Mouse (Mus musculus): ENCODE data around the gene Mbtd1. TPM values are rescaled to one million over a fixed set of nuclear protein-coding genes. Genes with fewer than 3 reads are reported as not detected.

The Mbtd1 gene
- total and polyA plus RNA-seq, 3 experiments: 19.9 to 46.5 (median 21.5) TPM

DNA sequence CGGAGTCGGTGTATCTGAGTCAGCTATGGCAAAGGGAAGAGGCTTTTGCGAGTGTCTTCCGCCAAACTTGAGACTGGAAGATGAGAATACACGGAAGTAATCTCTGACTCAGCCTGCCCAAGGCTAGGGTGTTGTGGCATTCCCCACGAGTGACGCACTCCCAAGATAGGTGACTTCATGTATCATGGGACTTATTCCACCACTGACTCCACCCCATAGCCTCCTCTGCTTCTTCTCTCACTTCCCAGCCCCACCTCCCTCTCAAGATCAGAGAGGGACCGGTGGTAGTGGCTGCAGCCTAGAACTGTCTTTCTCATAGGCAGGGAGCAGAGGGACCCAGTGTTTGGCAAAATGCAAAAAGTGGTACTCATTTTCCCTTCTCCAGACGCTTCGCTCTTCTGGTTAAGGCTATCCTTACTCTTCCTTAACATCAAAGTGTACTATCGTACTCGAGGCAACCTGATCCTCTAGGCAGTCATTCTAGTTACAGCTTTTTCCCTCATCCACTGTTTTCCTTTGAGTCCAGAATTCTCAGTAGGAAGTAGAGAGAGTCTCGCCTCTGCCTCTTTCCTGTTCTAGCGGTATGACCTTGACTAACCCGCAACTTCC is 109.6 kb downstream of the Mbtd1 start:
- peak overlapping the region; percentile 77 to 97 (median 82) for H3K4me3 ChIP-seq (replicated peaks in 1 of 3; ENCODE audit: low read depth in 2 of 3, low read length in 2 of 3, poor library complexity in 1 of 3)
- no peaks in the 10 kb centered on the region for H3K9me3 ChIP-seq (replicated peaks; ENCODE audit: low read length)
- H3K9ac ChIP-seq (ENCODE audit: insufficient read depth, low read depth): peak overlapping the region; percentile 97
- no peaks in the 10 kb centered on the region for H3K27me3 ChIP-seq (replicated peaks)
- dilution Hi-C loops (cut with MboI; ENCODE audit: extremely low pct_ligation_motif_present, extremely low pct_unique_long_range_greater_than_20kb, low sequenced_read_pairs) (no loop called here), in situ Hi-C loops (cut with MboI; ENCODE audit: low pct_ligation_motif_present, low pct_unique_long_range_greater_than_20kb, low sequenced_read_pairs) (no loop called here)
- H3K4me1 ChIP-seq (ENCODE audit: control insufficient read depth in 1 of 2, insufficient read depth in 2 of 2): peaks cover 3 to 39% of the 10 kb centered on the region in 2 experiments
- TF ChIP-seq ELF1 (IDR thresholded peaks at IDR 0.05; ENCODE audit: low read depth, low read length) (peak; percentile 93), NELFE (IDR thresholded peaks at IDR 0.05; ENCODE audit: low read depth, low read length) (peak; percentile 91), ZNF384 (IDR thresholded peaks at IDR 0.05; ENCODE audit: low read depth, low read length) (no peak), ETS1 (conservative IDR thresholded peaks at IDR 0.05; ENCODE audit: low read depth, low read length) (peak; percentile 98), JUN (IDR thresholded peaks at IDR 0.05; ENCODE audit: insufficient read depth, low read depth, low read length) (peak; percentile 86), PAX5 (IDR thresholded peaks at IDR 0.05; ENCODE audit: low read length) (no peak), MYC (IDR thresholded peaks at IDR 0.05; ENCODE audit: low read depth, low read length) (peak; percentile 79; the same call in 1 of the 2 replicates), TCF12 (IDR thresholded peaks at IDR 0.05; ENCODE audit: low read depth, low read length) (peak; percentile 85), ZMIZ1 (IDR thresholded peaks at IDR 0.05; ENCODE audit: low read depth, low read length) (peak; percentile 90), HCFC1 (IDR thresholded peaks at IDR 0.05; ENCODE audit: low read depth, low read length) (peak; percentile 66), MAFK (IDR thresholded peaks at IDR 0.05; ENCODE audit: insufficient replicate concordance, low read length) (peak; percentile 75), SMC3 (IDR thresholded peaks at IDR 0.05; ENCODE audit: low read depth, low read length) (no peak), SIN3A (IDR thresholded peaks at IDR 0.05; ENCODE audit: low read length) (peak; percentile 94), CHD1 (IDR thresholded peaks at IDR 0.05; ENCODE audit: low read depth, low read length) (peak; percentile 78), MEF2A (IDR thresholded peaks at IDR 0.05; ENCODE audit: borderline replicate concordance, low read depth, low read length) (peak; percentile 86), UBTF (IDR thresholded peaks at IDR 0.05; ENCODE audit: low read depth, low read length) (no peak), KAT2A (IDR thresholded peaks at IDR 0.05; ENCODE audit: insufficient replicate concordance, low read length) (no peak), TBP (conservative IDR thresholded peaks at IDR 0.05; ENCODE audit: low read depth, low read length) (peak; percentile 93), CHD2 (IDR thresholded peaks at IDR 0.05; ENCODE audit: low read length) (peak; percentile 26; the same call in 1 of the 2 replicates), MAZ (IDR thresholded peaks at IDR 0.05; ENCODE audit: low read depth, low read length) (peak; percentile 48; the same call in 1 of the 2 replicates), IRF4 (IDR thresholded peaks at IDR 0.05; ENCODE audit: low read depth, low read length) (peak; percentile 88), CTCF (conservative IDR thresholded peaks at IDR 0.05 in 1 of 2, IDR thresholded peaks at IDR 0.05 in 1 of 2; ENCODE audit: low read depth in 2 of 2, low read length in 2 of 2) (no peak), USF1 (IDR thresholded peaks at IDR 0.05; ENCODE audit: low read depth, low read length) (no peak), MXI1 (IDR thresholded peaks at IDR 0.05; ENCODE audit: low read depth, low read length) (peak; percentile 47), JUND (conservative IDR thresholded peaks at IDR 0.05; ENCODE audit: low read depth, low read length) (peak; percentile 86), NRF1 (IDR thresholded peaks at IDR 0.05; ENCODE audit: low read depth, low read length) (peak; percentile 53), ZC3H11A (IDR thresholded peaks at IDR 0.05; ENCODE audit: low read depth, low read length) (no peak), MAX (IDR thresholded peaks at IDR 0.05; ENCODE audit: low read length) (peak; percentile 79), ZKSCAN1 (IDR thresholded peaks at IDR 0.05; ENCODE audit: borderline replicate concordance, low read depth, low read length) (no peak), POLR2A (IDR thresholded peaks at IDR 0.05; ENCODE audit: low read depth, low read length) (peak; percentile 56), USF2 (conservative IDR thresholded peaks at IDR 0.05; ENCODE audit: low read depth, low read length) (peak; percentile 10; the same call in 1 of the 2 replicates), RCOR1 (conservative IDR thresholded peaks at IDR 0.05; ENCODE audit: low read depth, low read length) (0 out of 2 replicates have a peak, but pooled peaks have one; percentile 20), RAD21 (IDR thresholded peaks at IDR 0.05; ENCODE audit: low read depth, low read length) (no peak), POLR2AphosphoS2 (IDR thresholded peaks at IDR 0.05; ENCODE audit: low read depth, low read length) (peak; percentile 88), GABPA (IDR thresholded peaks at IDR 0.05; ENCODE audit: insufficient replicate concordance, low read depth, low read length) (peak; percentile 32; the same call in 1 of the 2 replicates), BHLHE40 (IDR thresholded peaks at IDR 0.05; ENCODE audit: low read depth, low read length) (peak; percentile 73), EP300 (IDR thresholded peaks at IDR 0.05; ENCODE audit: low read length) (peak; percentile 50; the same call in 1 of the 2 replicates), E2F4 (IDR thresholded peaks at IDR 0.05; ENCODE audit: insufficient replicate concordance, low read depth, low read length) (peak; percentile 57; the same call in 1 of the 2 replicates)
- peak; percentile 99 for DNase-seq (ENCODE audit: extremely low read depth)
- peak overlapping the region; percentile 97 for H3K27ac ChIP-seq (ENCODE audit: insufficient read depth, low read depth)
- H3K36me3 ChIP-seq (replicated peaks in 1 of 2; ENCODE audit: control insufficient read depth in 1 of 2, insufficient read depth in 1 of 2, low read length in 1 of 2): peaks cover 0 to 19% of the 10 kb centered on the region in 2 experiments
- H3K79me2 ChIP-seq (replicated peaks; ENCODE audit: control insufficient read depth, extremely low read depth, insufficient read depth, poor library complexity, severe bottlenecking): peaks cover 34% of the 10 kb centered on the region
- H3K4me2 ChIP-seq (ENCODE audit: insufficient read depth, low read depth, poor library complexity, severe bottlenecking): peak overlapping the region; percentile 92
